Mouse (Mus musculus): ENCODE measurements around the gene Timm50.

The Timm50 gene

GRCm38 (mm10) chr7:28267129-28268041, 44.5 kb downstream of the Timm50 start, which contains the start of gene Eid2:
TSS of gene Eid2 (plus strand) at chr7:28267881.
- peak; percentile 90 for DNase-seq

DNA sequence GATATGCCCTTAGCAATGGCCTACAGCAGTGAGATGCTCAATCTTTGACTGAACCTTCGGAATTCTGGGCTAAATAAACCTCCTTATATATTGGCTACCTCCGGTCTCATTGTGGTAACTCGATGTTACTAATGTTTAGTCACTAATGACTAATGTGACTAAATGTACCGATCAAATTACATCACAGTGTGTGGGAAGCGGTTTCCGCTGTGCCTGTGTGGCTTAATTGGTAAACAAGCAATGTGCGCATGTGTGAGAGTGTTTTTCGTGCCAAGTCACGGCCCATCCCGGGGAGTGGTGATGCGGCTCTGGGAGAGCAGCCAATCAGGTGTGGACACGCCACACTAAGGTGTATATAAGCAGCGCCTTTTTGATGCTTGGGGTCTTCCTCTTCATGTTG, 46.5 kb downstream of the Timm50 start:
- no peak for DNase-seq

GRCm38 (mm10) chr7:28263786-28264185, 48.1 kb downstream of the Timm50 start:
- no peak for DNase-seq

- no peak for DNase-seq
These were observed 49.0 kb downstream of the Timm50 start for GRCm38 (mm10) chr7:28262861-28263260.

Measured in cerebellum, adult 8-10 months (tissue).